Mouse (Mus musculus) kidney, embryonic 16.5 days (tissue): ENCODE results near the gene Nell2. TPM values are rescaled to one million over a fixed set of nuclear protein-coding genes. Genes with fewer than 3 reads are reported as not detected.

Experiments used
- ATAC-seq: fragments of 200-750 bp; cut with Nextera tagmentation; 2 replicates; pipeline ENCODE4 v1.8.0; 2017; ENCODE audit warnings: moderate TSS enrichment; ENCODE audit not compliant: low FRiP score, low TSS enrichment
- H3K27ac ChIP-seq: fragments of 300-500 bp; sonication (generic); 2 replicates; pipeline ENCODE4 v1.5.1; 2014; ENCODE audit warnings: low read length
- H3K27me3 ChIP-seq: fragments of 300-500 bp; sonication (generic); 2 replicates; pipeline ENCODE4 v1.6.1; 2014; ENCODE audit warnings: low read length, control low read depth, mixed read lengths; ENCODE audit not compliant: insufficient read depth
- H3K36me3 ChIP-seq: fragments of 300-500 bp; sonication (generic); 2 replicates; pipeline ENCODE4 v1.6.1; 2014; ENCODE audit warnings: low read length, control low read depth, mixed read lengths; ENCODE audit not compliant: insufficient read depth
- H3K4me1 ChIP-seq: fragments of 300-500 bp; sonication (generic); 2 replicates; pipeline ENCODE4 v1.6.1; 2014; ENCODE audit warnings: low read length, control low read depth, mixed read lengths; ENCODE audit not compliant: insufficient read depth
- H3K4me2 ChIP-seq: fragments of 300-500 bp; sonication (generic); replicated peaks from 2 replicates; pipeline ENCODE4 v1.6.1; 2014; ENCODE audit warnings: low read depth, low read length
- H3K4me3 ChIP-seq: fragments of 300-500 bp; sonication (generic); 2 replicates; pipeline ENCODE4 v1.5.1; 2014; ENCODE audit warnings: mild to moderate bottlenecking, low read length
- H3K9ac ChIP-seq: fragments of 300-500 bp; sonication (generic); replicated peaks from 2 replicates; pipeline ENCODE4 v1.6.1; 2014; ENCODE audit warnings: low read length
- H3K9me3 ChIP-seq: fragments of 300-500 bp; sonication (generic); 2 replicates; pipeline ENCODE4 v1.6.1; 2016; ENCODE audit warnings: low read length, control low read depth
- WGBS: fragments of 180-500 bp; shearing (Covaris S2); extraction: QIAGEN DNeasy Blood & Tissue Kit; methylation state at CpG from one replicate; pipeline ENCODE4 v1.1.7; 2014; 5-methylcytosine and 5-hydroxymethylcytosine counted together
- polyA plus RNA-seq: library from polyadenylated mRNA; unstranded; fragments of >200 nt; fragmentation: Nextera tagmentation; extraction: Ambion mirVana; gene quantifications from 2 replicates; pipeline ENCODE4 v1.2.1, GENCODE M21; 2015

The Nell2 gene
- polyA plus RNA-seq, 1 experiment from 2014 or later, result 13.6 TPM

GRCm38 (mm10) chr15:95044011-95044410 is 484.3 kb downstream of the Nell2 start:
- no peaks in the 10 kb centered on the region for H3K4me1 ChIP-seq
- H3K27ac ChIP-seq, result no peak overlapping the region
- H3K4me2 ChIP-seq, result no peak overlapping the region
- WGBS, result 56% methylated on average over 8 of the region's 8 CpGs
- no peaks in the 10 kb centered on the region for H3K27me3 ChIP-seq
- no peaks in the 10 kb centered on the region for H3K36me3 ChIP-seq
- H3K9me3 ChIP-seq, result no peaks in the 10 kb centered on the region
- H3K9ac ChIP-seq, result no peak overlapping the region
- H3K4me3 ChIP-seq, result no peak overlapping the region
- no peak for ATAC-seq

DNA sequence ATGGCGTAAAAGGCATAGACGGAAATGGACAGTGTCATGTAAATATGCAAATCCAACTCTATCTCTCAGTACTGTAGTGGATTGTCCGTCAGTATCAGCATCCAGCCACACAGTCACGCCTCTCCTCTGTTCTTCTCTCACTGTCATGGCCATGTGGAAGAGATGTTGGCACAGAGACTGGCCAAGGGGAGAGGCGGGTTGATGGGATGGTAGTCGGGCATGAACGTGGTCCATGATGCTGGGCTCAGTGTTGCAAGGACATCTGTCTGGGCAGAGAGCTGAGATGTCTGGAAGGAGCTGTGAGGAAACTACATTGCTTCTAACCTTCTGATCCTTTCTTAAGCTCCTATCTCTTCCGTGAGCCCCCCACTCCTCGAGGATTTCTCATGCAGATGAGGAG is 485.9 kb downstream of the Nell2 start:
- Histone ChIP-seq H3K9me3 (no peaks in the 10 kb centered on the region), H3K9ac (no peak overlapping the region), H3K4me2 (no peak overlapping the region), H3K4me3 (no peak overlapping the region), H3K27me3 (no peaks in the 10 kb centered on the region), H3K36me3 (no peaks in the 10 kb centered on the region), H3K27ac (no peak overlapping the region), H3K4me1 (no peaks in the 10 kb centered on the region)
- no peak for ATAC-seq
- WGBS, result 82% methylated on average over 9 of the region's 9 CpGs

- H3K4me3 ChIP-seq, result no peak overlapping the region
- H3K27me3 ChIP-seq, result no peaks in the 10 kb centered on the region
- no peaks in the 10 kb centered on the region for H3K36me3 ChIP-seq
- no peaks in the 10 kb centered on the region for H3K9me3 ChIP-seq
- no peak overlapping the region for H3K27ac ChIP-seq
- no peak for ATAC-seq
- no peak overlapping the region for H3K9ac ChIP-seq
- H3K4me2 ChIP-seq, result no peak overlapping the region
- H3K4me1 ChIP-seq, result no peaks in the 10 kb centered on the region
- 58% methylated on average over 5 of the region's 5 CpGs for WGBS
Measured at GRCm38 (mm10) chr15:95029487-95029875, 498.9 kb downstream of the Nell2 start.

DNA sequence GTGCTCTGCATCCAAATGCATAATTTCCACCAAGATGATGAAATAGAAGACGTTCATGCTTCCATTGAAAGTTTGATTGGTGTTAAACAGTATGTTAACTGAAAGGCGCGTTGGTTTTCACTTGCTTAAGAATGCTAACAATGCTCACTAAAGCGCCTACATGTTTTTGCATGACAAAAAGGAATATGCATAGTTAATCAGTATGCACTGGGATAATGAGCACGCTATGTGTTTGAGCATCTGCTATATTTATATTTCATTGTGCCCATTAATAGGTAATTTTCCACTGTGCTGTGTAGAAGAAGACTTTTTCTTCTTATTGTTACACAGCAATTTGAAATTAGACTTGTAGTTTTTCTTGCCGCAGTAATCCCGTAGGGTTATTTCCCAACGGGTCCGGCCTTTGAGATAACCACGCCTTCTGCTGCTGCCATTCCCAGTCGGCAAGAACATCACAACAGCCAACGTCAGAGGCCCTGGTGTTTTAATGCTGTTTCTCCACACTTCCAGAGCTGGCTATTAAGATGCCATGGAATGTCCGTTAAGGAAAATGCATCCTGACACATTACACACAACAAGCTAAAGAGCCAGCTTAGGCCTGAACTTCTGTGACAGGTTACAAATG is 499.4 kb downstream of the Nell2 start:
- Histone ChIP-seq H3K4me2 (no peak overlapping the region), H3K9ac (no peak overlapping the region), H3K4me3 (no peak overlapping the region), H3K27ac (no peak overlapping the region), H3K4me1 (no peaks in the 10 kb centered on the region), H3K36me3 (no peaks in the 10 kb centered on the region), H3K27me3 (no peaks in the 10 kb centered on the region), H3K9me3 (no peaks in the 10 kb centered on the region)
- ATAC-seq, result no peak
- WGBS, result 86% methylated on average over 13 of the region's 13 CpGs

Other genes starting within 250 kb of the Nell2 start
- gene Dbx2, start 127.4 kb upstream of the Nell2 start, polyA plus RNA-seq, result 0.28 TPM in 1 of 2 replicates, not detected in the other